In the genomic region with DNA sequence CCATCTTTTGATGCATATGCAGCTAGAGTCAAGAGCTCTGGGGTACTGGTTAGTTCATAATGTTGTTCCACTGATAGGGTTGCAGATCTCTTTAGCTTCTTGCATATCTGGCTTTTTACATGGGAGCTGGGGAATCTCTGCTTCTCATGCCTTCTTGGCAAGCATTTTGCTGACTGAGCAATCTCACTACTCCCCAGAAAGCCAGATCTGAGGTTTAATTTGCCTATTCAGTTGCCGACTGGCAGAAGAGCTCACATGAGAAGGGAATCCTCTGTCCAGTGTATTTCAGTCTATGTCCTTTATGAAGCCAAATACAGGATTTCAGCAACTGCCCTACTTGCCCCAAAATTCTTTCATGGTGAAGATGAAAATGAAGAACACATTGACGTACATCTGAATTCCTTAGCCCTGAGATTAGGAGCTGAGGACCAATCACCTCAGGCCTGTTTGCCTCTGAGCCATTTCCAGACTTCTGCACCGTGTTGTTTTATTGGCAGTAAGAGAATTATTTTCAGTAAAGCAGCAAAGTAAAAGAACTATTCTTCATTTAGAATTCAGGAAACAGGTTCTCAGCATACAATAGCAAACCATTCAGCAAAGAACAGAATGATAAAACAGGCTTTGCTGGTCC, we compare ENCODE assay signal across 18 mouse cellular contexts. TPM values are rescaled to one million over a fixed set of nuclear protein-coding genes. Genes with fewer than 3 reads are reported as not detected.
DNase-seq lines count a peak whose midpoint lies in the region; TF ChIP-seq lines count a peak whose summit lies in the region.
"Had no signal": no experiment of that assay in that cellular context is flagged by ENCODE, and none has a peak within 500 bp of the region (broad histone marks: within the 10 kb centered on the region; RNA-seq: fewer than 3 reads in every experiment).

No protein-coding gene starts in this region.

- no peak for TF ChIP-seq CTCF in gastrocnemius, adult 2 months (IDR thresholded peaks at IDR 0.05)
- no peak for TF ChIP-seq CTCF in embryonic fibroblast, embryonic 13.5 days (IDR thresholded peaks at IDR 0.05; ENCODE audit: borderline replicate concordance, insufficient read depth, low read length)

- H3K4me3 ChIP-seq in gastrocnemius, adult 2 months: no peak overlapping the region
- H3K4me3 ChIP-seq in embryonic fibroblast, embryonic 13.5 days (ENCODE audit: insufficient read depth, low read length): no peak overlapping the region
- H3K4me3 ChIP-seq: embryonic facial prominence, embryonic 10.5 days; erythroblast, embryonic 14.5 days; forebrain, embryonic 10.5 days; heart, adult 2 months; heart, embryonic 12.5 days; hindbrain, embryonic 10.5 days had no signal

- H3K27ac ChIP-seq in gastrocnemius, adult 2 months: peak overlapping the region; percentile 17
- H3K27ac ChIP-seq in embryonic fibroblast, embryonic 13.5 days (ENCODE audit: insufficient read depth, low read length): peak overlapping the region; percentile 45
- H3K27ac ChIP-seq: embryonic facial prominence, embryonic 10.5 days; forebrain, embryonic 10.5 days; heart, adult 2 months; hindbrain, embryonic 10.5 days; hindbrain, embryonic 14.5 days had no signal

- peaks cover 9% of the 10 kb centered on the region for H3K4me1 ChIP-seq in embryonic fibroblast, embryonic 13.5 days (ENCODE audit: control insufficient read depth, insufficient read depth, low read length)
- H3K4me1 ChIP-seq: embryonic facial prominence, embryonic 10.5 days; forebrain, embryonic 10.5 days; hindbrain, embryonic 10.5 days had no signal

- DNase-seq in cerebellum, adult 11-12 months: peak; percentile 23
- no peak for DNase-seq in cerebellum, postnatal 4 days (ENCODE audit: low spot score in 2 of 2)
- no peak for DNase-seq in gastrocnemius, adult 2 months
- no peak for DNase-seq in gastrocnemius, postnatal 14 days
- DNase-seq in NIH3T3 (ENCODE audit: low read depth): peak; percentile 61
- DNase-seq in layer of hippocampus, postnatal 25 days (ENCODE audit: extremely low spot score in 1 of 2, low spot score in 1 of 2): no peak
- DNase-seq in spleen, adult 18-20 months: no peak
- DNase-seq: adrenal gland, postnatal 10 days; B cell, adult 2 months; heart, adult 2 months; kidney, adult 8-10 months had no signal

- intact Hi-C loops in gastrocnemius, adult 2 months (cut with DNase I): no loop called here
- intact Hi-C loops in gastrocnemius, postnatal 14 days (cut with DNase I; ENCODE audit: low total_unique reads): no loop called here

- TF ChIP-seq POLR2A in embryonic fibroblast, embryonic 13.5 days (IDR thresholded peaks at IDR 0.05; ENCODE audit: low read depth, low read length): no peak

RNA-seq across cellular contexts. Expression of a gene that starts 33.0 kb away (rescaled TPM):
- 10 to 100 TPM; 57.3 to 88.0 TPM for total RNA-seq in gastrocnemius, adult 2 months (2021)
- total RNA-seq in gastrocnemius, postnatal 14 days (2021): 10 to 100 TPM; 46.5 to 50.9 TPM
- 225 and 232 TPM in 2 replicates for polyA plus RNA-seq in embryonic fibroblast, embryonic 13.5 days (2011; ENCODE audit: insufficient read length, low read depth, missing spikeins)
- 100 to 1,000 TPM; 364 to 381 TPM for total RNA-seq in layer of hippocampus, postnatal 25 days (2021)

Comparison
In these comparisons a context has a peak if more than half of its experiments do, and no peak if none do; other contexts are left out.
1. DNase-seq: peak in cerebellum, adult 11-12 months (single experiment) and NIH3T3 (single experiment); none in cerebellum, postnatal 4 days (0 of 2), gastrocnemius, adult 2 months (single experiment), gastrocnemius, postnatal 14 days (single experiment), layer of hippocampus, postnatal 25 days (0 of 2) and spleen, adult 18-20 months (0 of 2).
2. RNA of a gene that starts 33.0 kb away (total RNA-seq): 364 to 381 TPM in layer of hippocampus, postnatal 25 days; 57.3 to 88.0 TPM in gastrocnemius, adult 2 months and 46.5 to 50.9 TPM in gastrocnemius, postnatal 14 days; every median in the first group is over 4 times any median in the second.